Mouse (Mus musculus) neural tube, embryonic 12.5 days (tissue): ENCODE measurements around the gene Stk31. TPM values are rescaled to one million over a fixed set of nuclear protein-coding genes. Genes with fewer than 3 reads are reported as not detected.

Source experiments
- ATAC-seq: fragments of 200-750 bp; cut with Nextera tagmentation; 2 replicates; pipeline ENCODE4 v1.8.0; 2017; ENCODE audit warnings: low read depth, mild to moderate bottlenecking, moderate TSS enrichment, moderate library complexity; ENCODE audit not compliant: low FRiP score
- H3K27ac ChIP-seq: fragments of 300-500 bp; sonication (generic); 2 replicates; pipeline ENCODE4 v1.5.1; 2016
- H3K27me3 ChIP-seq: fragments of 300-500 bp; sonication (generic); replicated peaks from 2 replicates; pipeline ENCODE4 v1.6.1; 2016; ENCODE audit warnings: mild to moderate bottlenecking
- H3K36me3 ChIP-seq: fragments of 300-500 bp; sonication (generic); 2 replicates; pipeline ENCODE4 v1.6.1; 2016; ENCODE audit warnings: mild to moderate bottlenecking
- H3K4me1 ChIP-seq: fragments of 300-500 bp; sonication (generic); 2 replicates; pipeline ENCODE4 v1.6.1; 2016
- H3K4me2 ChIP-seq: fragments of 300-500 bp; sonication (generic); replicated peaks from 2 replicates; pipeline ENCODE4 v1.6.1; 2016; ENCODE audit warnings: mild to moderate bottlenecking
- H3K4me3 ChIP-seq: fragments of 300-500 bp; sonication (generic); 2 replicates; pipeline ENCODE4 v1.5.1; 2016
- H3K9ac ChIP-seq: fragments of 300-500 bp; sonication (generic); 2 replicates; pipeline ENCODE4 v1.6.1; 2016; ENCODE audit warnings: mild to moderate bottlenecking
- H3K9me3 ChIP-seq: fragments of 300-500 bp; sonication (generic); 2 replicates; pipeline ENCODE4 v1.6.1; 2016; ENCODE audit warnings: mild to moderate bottlenecking
- WGBS: fragments of 180-500 bp; shearing (Covaris S2); methylation state at CpG from one replicate; pipeline ENCODE4 v1.1.7; 2016; 5-methylcytosine and 5-hydroxymethylcytosine counted together
- polyA plus RNA-seq: library from polyadenylated mRNA; unstranded; fragments of >200 nt; fragmentation: Nextera tagmentation; extraction: Ambion mirVana; gene quantifications from 2 replicates; pipeline ENCODE4 v1.2.1, GENCODE M21; 2016

Gene Stk31
- polyA plus RNA-seq: not detected in 2 replicates

- H3K4me3 ChIP-seq: no peak within 1 kb of the TSS
These were observed at the start of gene Stk31 for GRCm38 (mm10) chr6:49395316-49395715. TSS of gene Stk31 (plus strand) at chr6:49395604.

GRCm38 (mm10) chr6:49349826-49350225 is 45.6 kb upstream of the Stk31 start:
- Histone ChIP-seq H3K9me3 (no peaks in the 10 kb centered on the region), H3K4me3 (no peak overlapping the region), H3K27me3 (no peaks in the 10 kb centered on the region), H3K4me1 (no peaks in the 10 kb centered on the region), H3K4me2 (no peak overlapping the region), H3K9ac (no peak overlapping the region), H3K36me3 (no peaks in the 10 kb centered on the region), H3K27ac (no peak overlapping the region)
- no peak for ATAC-seq
- 94% methylated on average over 7 of the region's 7 CpGs for WGBS

More at GRCm38 (mm10) chr6:49395316-49395715, at the start of gene Stk31:
- no peaks in the 10 kb centered on the region for H3K9me3 ChIP-seq
- no peaks in the 10 kb centered on the region for H3K4me1 ChIP-seq
- no peak within 1 kb of the TSS for H3K4me2 ChIP-seq
- no peak for ATAC-seq
- H3K27ac ChIP-seq: no peak within 1 kb of the TSS
- no peak within 1 kb of the TSS for H3K9ac ChIP-seq
- H3K27me3 ChIP-seq: no peaks in the 10 kb centered on the region
- WGBS: 83% methylated on average over 34 of the region's 34 CpGs
- no peaks in the 10 kb centered on the region for H3K36me3 ChIP-seq

- Histone ChIP-seq H3K9ac (no peak overlapping the region), H3K27ac (no peak overlapping the region), H3K4me3 (no peak overlapping the region), H3K27me3 (no peaks in the 10 kb centered on the region), H3K9me3 (no peaks in the 10 kb centered on the region), H3K4me1 (no peaks in the 10 kb centered on the region), H3K36me3 (no peaks in the 10 kb centered on the region), H3K4me2 (no peak overlapping the region)
- no peak for ATAC-seq
- 92% methylated on average over 3 of the region's 3 CpGs for WGBS
These were observed 40.8 kb upstream of the Stk31 start for GRCm38 (mm10) chr6:49354613-49355012.

- ATAC-seq: no peak
- Histone ChIP-seq H3K9ac (no peak overlapping the region), H3K27ac (no peak overlapping the region), H3K9me3 (no peaks in the 10 kb centered on the region), H3K36me3 (no peaks in the 10 kb centered on the region), H3K4me2 (no peak overlapping the region), H3K4me3 (no peak overlapping the region), H3K4me1 (no peaks in the 10 kb centered on the region), H3K27me3 (no peaks in the 10 kb centered on the region)
- 75% methylated on average over 4 of the region's 4 CpGs for WGBS
These were observed 40.2 kb upstream of the Stk31 start for GRCm38 (mm10) chr6:49355171-49355570.

- Histone ChIP-seq H3K27ac (no peak overlapping the region), H3K36me3 (no peaks in the 10 kb centered on the region), H3K4me2 (no peak overlapping the region), H3K9ac (no peak overlapping the region), H3K4me3 (no peak overlapping the region), H3K9me3 (no peaks in the 10 kb centered on the region), H3K27me3 (no peaks in the 10 kb centered on the region), H3K4me1 (no peaks in the 10 kb centered on the region)
- no peak for ATAC-seq
These were observed 35.0 kb upstream of the Stk31 start for GRCm38 (mm10) chr6:49360420-49360819.

GRCm38 (mm10) chr6:49367159-49368054 is 28.0 kb upstream of the Stk31 start, which contains the start of gene Fam221a:
TSS of gene Fam221a (plus strand) at chr6:49367739.
- peak within 1 kb of the TSS; percentile 50 for H3K4me3 ChIP-seq
- no peaks in the 10 kb centered on the region for H3K27me3 ChIP-seq
- 3% methylated on average over 47 of the region's 49 CpGs for WGBS
- 0 out of 2 replicates have a peak, but pooled peaks cover 10% of the 10 kb centered on the region for H3K4me1 ChIP-seq
- no peaks in the 10 kb centered on the region for H3K9me3 ChIP-seq
- peak; percentile 98 for ATAC-seq
- peak within 1 kb of the TSS; percentile 65 for H3K9ac ChIP-seq
- peak within 1 kb of the TSS; percentile 86 for H3K4me2 ChIP-seq
- no peak within 1 kb of the TSS for H3K27ac ChIP-seq
- H3K36me3 ChIP-seq: no peaks in the 10 kb centered on the region

GRCm38 (mm10) chr6:49368212-49368611 is 27.2 kb upstream of the Stk31 start:
- Histone ChIP-seq H3K36me3 (no peaks in the 10 kb centered on the region), H3K27me3 (no peaks in the 10 kb centered on the region), H3K9me3 (no peaks in the 10 kb centered on the region), H3K4me3 (peak overlapping the region; percentile 50), H3K9ac (no peak overlapping the region), H3K4me1 (0 out of 2 replicates have a peak, but pooled peaks cover 10% of the 10 kb centered on the region), H3K4me2 (peak overlapping the region; percentile 86), H3K27ac (no peak overlapping the region)
- WGBS: 43% methylated on average over 3 of the region's 3 CpGs
- 0 out of 2 replicates have a peak, but pooled peaks have one; percentile 8 for ATAC-seq

- no peak overlapping the region for H3K4me3 ChIP-seq
- ATAC-seq: no peak
- H3K9ac ChIP-seq: no peak overlapping the region
- no peaks in the 10 kb centered on the region for H3K36me3 ChIP-seq
- no peaks in the 10 kb centered on the region for H3K9me3 ChIP-seq
- 83% methylated on average over 4 of the region's 4 CpGs for WGBS
- H3K4me1 ChIP-seq: 0 out of 2 replicates have a peak, but pooled peaks cover 6% of the 10 kb centered on the region
- H3K27ac ChIP-seq: no peak overlapping the region
- no peak overlapping the region for H3K4me2 ChIP-seq
- H3K27me3 ChIP-seq: no peaks in the 10 kb centered on the region
These were observed 22.7 kb upstream of the Stk31 start for GRCm38 (mm10) chr6:49372705-49373104.

GRCm38 (mm10) chr6:49373943-49374342 is 21.5 kb upstream of the Stk31 start:
- no peak for ATAC-seq
- Histone ChIP-seq H3K4me3 (no peak overlapping the region), H3K4me2 (no peak overlapping the region), H3K27me3 (no peaks in the 10 kb centered on the region), H3K4me1 (no peaks in the 10 kb centered on the region), H3K9me3 (no peaks in the 10 kb centered on the region), H3K36me3 (no peaks in the 10 kb centered on the region), H3K9ac (no peak overlapping the region), H3K27ac (no peak overlapping the region)
- 82% methylated on average over 2 of the region's 2 CpGs for WGBS

GRCm38 (mm10) chr6:49378328-49378727 is 17.1 kb upstream of the Stk31 start:
- 75% methylated on average over 12 of the region's 12 CpGs for WGBS
- no peak overlapping the region for H3K4me3 ChIP-seq
- no peak overlapping the region for H3K4me2 ChIP-seq
- H3K4me1 ChIP-seq: no peaks in the 10 kb centered on the region
- ATAC-seq: no peak
- H3K9me3 ChIP-seq: no peaks in the 10 kb centered on the region
- H3K27ac ChIP-seq: no peak overlapping the region
- H3K9ac ChIP-seq: no peak overlapping the region
- H3K27me3 ChIP-seq: no peaks in the 10 kb centered on the region
- no peaks in the 10 kb centered on the region; the same call in 1 of the 2 replicates for H3K36me3 ChIP-seq

- Histone ChIP-seq H3K27me3 (no peaks in the 10 kb centered on the region), H3K36me3 (no peaks in the 10 kb centered on the region), H3K4me2 (no peak overlapping the region), H3K4me3 (no peak overlapping the region), H3K27ac (no peak overlapping the region), H3K9ac (no peak overlapping the region), H3K9me3 (no peaks in the 10 kb centered on the region), H3K4me1 (no peaks in the 10 kb centered on the region)
- 69% methylated on average over 1 of the region's 1 CpGs for WGBS
- ATAC-seq: no peak
These were observed 1.1 kb upstream of the Stk31 start for GRCm38 (mm10) chr6:49394276-49394675.

- no peak for ATAC-seq
- H3K9ac ChIP-seq: no peak overlapping the region
- no peaks in the 10 kb centered on the region for H3K27me3 ChIP-seq
- H3K4me1 ChIP-seq: no peaks in the 10 kb centered on the region
- no peak overlapping the region for H3K27ac ChIP-seq
- H3K36me3 ChIP-seq: no peaks in the 10 kb centered on the region
- H3K4me2 ChIP-seq: no peak overlapping the region
- no peak overlapping the region for H3K4me3 ChIP-seq
- no peaks in the 10 kb centered on the region for H3K9me3 ChIP-seq
These were observed 2.1 kb downstream of the Stk31 start for GRCm38 (mm10) chr6:49397466-49397865.

GRCm38 (mm10) chr6:49398365-49398764 is 3.0 kb downstream of the Stk31 start:
- Histone ChIP-seq H3K4me1 (no peaks in the 10 kb centered on the region), H3K27ac (no peak overlapping the region), H3K9me3 (no peaks in the 10 kb centered on the region), H3K27me3 (no peaks in the 10 kb centered on the region), H3K4me2 (no peak overlapping the region), H3K36me3 (no peaks in the 10 kb centered on the region), H3K9ac (no peak overlapping the region), H3K4me3 (no peak overlapping the region)
- ATAC-seq: no peak
